Mouse (Mus musculus): ENCODE data around the gene Scml4.

The Scml4 gene

GRCm38 (mm10) chr10:42997278-42997677, 137.1 kb downstream of the Scml4 start:
- no peak for TF ChIP-seq NANOG (IDR thresholded peaks at IDR 0.05; ENCODE audit: borderline replicate concordance, low read length)
- no peak for TF ChIP-seq CTCF (conservative IDR thresholded peaks at IDR 0.05; ENCODE audit: low read length)
- TF ChIP-seq POU5F1 (IDR thresholded peaks at IDR 0.05; ENCODE audit: borderline replicate concordance, low read length) = no peak
- Histone ChIP-seq H3K9me3 (ENCODE audit: low read length) (no peaks in the 10 kb centered on the region), H3K36me3 (ENCODE audit: insufficient read depth, low read length) (no peaks in the 10 kb centered on the region), H3K27me3 (ENCODE audit: insufficient read depth, low read length) (peaks cover 74% of the 10 kb centered on the region), H3K4me3 (replicated peaks; ENCODE audit: low read length) (no peak overlapping the region), H3K4me1 (replicated peaks; ENCODE audit: low read depth, low read length) (peaks cover 34% of the 10 kb centered on the region)

GRCm38 (mm10) chr10:42999324-42999723, 139.2 kb downstream of the Scml4 start:
- TF ChIP-seq NANOG (IDR thresholded peaks at IDR 0.05; ENCODE audit: borderline replicate concordance, low read length) (no peak), CTCF (conservative IDR thresholded peaks at IDR 0.05; ENCODE audit: low read length) (no peak), POU5F1 (IDR thresholded peaks at IDR 0.05; ENCODE audit: borderline replicate concordance, low read length) (no peak)
- Histone ChIP-seq H3K4me3 (replicated peaks; ENCODE audit: low read length) (no peak overlapping the region), H3K27me3 (ENCODE audit: insufficient read depth, low read length) (peaks cover 64% of the 10 kb centered on the region), H3K9me3 (ENCODE audit: low read length) (no peaks in the 10 kb centered on the region), H3K4me1 (replicated peaks; ENCODE audit: low read depth, low read length) (peaks cover 45% of the 10 kb centered on the region), H3K36me3 (ENCODE audit: insufficient read depth, low read length) (no peaks in the 10 kb centered on the region)

DNA sequence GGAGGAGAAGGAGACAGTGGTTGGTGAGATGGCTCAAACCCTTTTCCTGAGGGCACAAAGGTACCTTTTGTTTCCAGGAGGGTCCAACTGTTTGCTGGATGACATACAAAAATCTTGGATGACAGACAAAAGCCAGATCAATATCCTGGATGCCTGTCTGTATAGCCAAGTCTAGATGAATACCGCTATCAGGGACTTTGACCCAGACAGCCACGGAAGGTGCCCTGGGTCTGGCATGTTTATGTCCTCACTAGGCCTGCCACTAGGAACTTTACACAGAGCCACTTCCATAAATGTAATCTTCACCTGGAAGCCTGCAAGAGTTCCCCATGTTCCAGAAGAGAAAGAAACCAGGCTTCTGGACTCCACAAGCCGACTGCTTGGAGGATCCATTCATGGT, 141.3 kb downstream of the Scml4 start:
- Histone ChIP-seq H3K4me1 (replicated peaks; ENCODE audit: low read depth, low read length) (peaks cover 49% of the 10 kb centered on the region), H3K4me3 (replicated peaks; ENCODE audit: low read length) (no peak overlapping the region), H3K36me3 (ENCODE audit: insufficient read depth, low read length) (no peaks in the 10 kb centered on the region), H3K9me3 (ENCODE audit: low read length) (no peaks in the 10 kb centered on the region), H3K27me3 (ENCODE audit: insufficient read depth, low read length) (peaks cover 62% of the 10 kb centered on the region)
- TF ChIP-seq POU5F1 (IDR thresholded peaks at IDR 0.05; ENCODE audit: borderline replicate concordance, low read length) (no peak), NANOG (IDR thresholded peaks at IDR 0.05; ENCODE audit: borderline replicate concordance, low read length) (no peak), CTCF (conservative IDR thresholded peaks at IDR 0.05; ENCODE audit: low read length) (no peak)

DNA sequence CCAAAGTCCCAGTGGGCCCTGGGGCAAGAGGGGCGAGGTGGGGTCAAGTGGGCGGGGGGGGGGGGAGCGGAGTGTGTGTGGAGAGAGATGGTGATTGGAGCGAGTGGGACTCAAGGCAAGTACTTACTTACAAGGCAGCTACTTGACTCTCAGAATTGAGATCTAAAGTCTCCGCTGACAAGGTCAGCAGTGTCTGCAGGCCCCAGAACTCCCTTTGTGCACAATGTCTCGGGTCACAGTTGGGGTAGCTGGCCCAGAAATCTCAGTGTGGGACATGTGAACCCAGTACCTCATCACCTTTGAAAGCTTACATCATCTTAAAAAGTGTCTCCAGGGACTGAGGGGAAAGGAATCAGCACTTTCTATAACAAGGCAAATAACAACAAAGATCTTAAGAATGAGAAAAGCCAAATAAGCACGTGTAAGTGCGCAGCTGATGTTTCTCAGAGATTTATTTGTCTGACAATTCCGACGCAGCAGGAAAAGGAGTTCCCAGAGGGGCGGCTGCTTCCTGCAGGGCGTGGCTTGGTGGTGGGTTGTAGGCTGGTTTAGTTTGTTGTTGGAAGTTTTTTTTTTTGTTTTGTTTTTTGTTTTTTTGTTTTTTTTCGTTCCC, 142.0 kb downstream of the Scml4 start:
- H3K4me1 ChIP-seq (replicated peaks; ENCODE audit: low read depth, low read length) = peaks cover 49% of the 10 kb centered on the region
- TF ChIP-seq NANOG (IDR thresholded peaks at IDR 0.05; ENCODE audit: borderline replicate concordance, low read length) (no peak), CTCF (conservative IDR thresholded peaks at IDR 0.05; ENCODE audit: low read length) (no peak), POU5F1 (IDR thresholded peaks at IDR 0.05; ENCODE audit: borderline replicate concordance, low read length) (no peak)
- H3K27me3 ChIP-seq (ENCODE audit: insufficient read depth, low read length) = peaks cover 65% of the 10 kb centered on the region
- no peaks in the 10 kb centered on the region for H3K9me3 ChIP-seq (ENCODE audit: low read length)
- no peaks in the 10 kb centered on the region for H3K36me3 ChIP-seq (ENCODE audit: insufficient read depth, low read length)
- H3K4me3 ChIP-seq (replicated peaks; ENCODE audit: low read length) = peak overlapping the region; percentile 63

GRCm38 (mm10) chr10:43002721-43003465, 142.7 kb downstream of the Scml4 start:
- Histone ChIP-seq H3K27me3 (ENCODE audit: insufficient read depth, low read length) (peaks cover 65% of the 10 kb centered on the region), H3K9me3 (ENCODE audit: low read length) (no peaks in the 10 kb centered on the region), H3K4me3 (replicated peaks; ENCODE audit: low read length) (peak overlapping the region; percentile 63), H3K36me3 (ENCODE audit: insufficient read depth, low read length) (no peaks in the 10 kb centered on the region), H3K4me1 (replicated peaks; ENCODE audit: low read depth, low read length) (peaks cover 49% of the 10 kb centered on the region)
- TF ChIP-seq POU5F1 (IDR thresholded peaks at IDR 0.05; ENCODE audit: borderline replicate concordance, low read length) = no peak
- TF ChIP-seq NANOG (IDR thresholded peaks at IDR 0.05; ENCODE audit: borderline replicate concordance, low read length) = no peak
- TF ChIP-seq CTCF (conservative IDR thresholded peaks at IDR 0.05; ENCODE audit: low read length) = no peak

- H3K4me3 ChIP-seq (replicated peaks; ENCODE audit: low read length) = no peak overlapping the region
- TF ChIP-seq POU5F1 (IDR thresholded peaks at IDR 0.05; ENCODE audit: borderline replicate concordance, low read length) = no peak
- TF ChIP-seq CTCF (conservative IDR thresholded peaks at IDR 0.05; ENCODE audit: low read length) = no peak
- no peak for TF ChIP-seq NANOG (IDR thresholded peaks at IDR 0.05; ENCODE audit: borderline replicate concordance, low read length)
- H3K36me3 ChIP-seq (ENCODE audit: insufficient read depth, low read length) = no peaks in the 10 kb centered on the region
- H3K27me3 ChIP-seq (ENCODE audit: insufficient read depth, low read length) = peaks cover 68% of the 10 kb centered on the region
- H3K9me3 ChIP-seq (ENCODE audit: low read length) = no peaks in the 10 kb centered on the region
- H3K4me1 ChIP-seq (replicated peaks; ENCODE audit: low read depth, low read length) = peaks cover 49% of the 10 kb centered on the region
Observed at GRCm38 (mm10) chr10:43003466-43003757, 143.2 kb downstream of the Scml4 start.

- TF ChIP-seq NANOG (IDR thresholded peaks at IDR 0.05; ENCODE audit: borderline replicate concordance, low read length) = no peak
- no peak for TF ChIP-seq CTCF (conservative IDR thresholded peaks at IDR 0.05; ENCODE audit: low read length)
- no peak for TF ChIP-seq POU5F1 (IDR thresholded peaks at IDR 0.05; ENCODE audit: borderline replicate concordance, low read length)
Observed at GRCm38 (mm10) chr10:43004174-43004734, 144.1 kb downstream of the Scml4 start.

GRCm38 (mm10) chr10:43005031-43005430, 144.9 kb downstream of the Scml4 start:
- TF ChIP-seq NANOG (IDR thresholded peaks at IDR 0.05; ENCODE audit: borderline replicate concordance, low read length) (no peak), POU5F1 (IDR thresholded peaks at IDR 0.05; ENCODE audit: borderline replicate concordance, low read length) (no peak), CTCF (conservative IDR thresholded peaks at IDR 0.05; ENCODE audit: low read length) (no peak)

More at GRCm38 (mm10) chr10:43004174-43004734, 144.1 kb downstream of the Scml4 start:
- Histone ChIP-seq H3K36me3 (ENCODE audit: insufficient read depth, low read length) (no peaks in the 10 kb centered on the region), H3K4me1 (replicated peaks; ENCODE audit: low read depth, low read length) (peaks cover 49% of the 10 kb centered on the region), H3K9me3 (ENCODE audit: low read length) (no peaks in the 10 kb centered on the region), H3K27me3 (ENCODE audit: insufficient read depth, low read length) (peaks cover 69% of the 10 kb centered on the region), H3K4me3 (replicated peaks; ENCODE audit: low read length) (peak overlapping the region; percentile 13; the same call in 1 of the 2 replicates)

More at GRCm38 (mm10) chr10:43005031-43005430, 144.9 kb downstream of the Scml4 start:
- Histone ChIP-seq H3K9me3 (ENCODE audit: low read length) (no peaks in the 10 kb centered on the region), H3K4me1 (replicated peaks; ENCODE audit: low read depth, low read length) (peaks cover 49% of the 10 kb centered on the region), H3K27me3 (ENCODE audit: insufficient read depth, low read length) (peaks cover 66% of the 10 kb centered on the region), H3K4me3 (replicated peaks; ENCODE audit: low read length) (no peak overlapping the region), H3K36me3 (ENCODE audit: insufficient read depth, low read length) (no peaks in the 10 kb centered on the region)

Measured in E14TG2a.4 (cell line).